Mouse (Mus musculus) lung, adult 18-20 months (tissue): ENCODE data around the gene Dgat2.
A peak's percentile ranks its signal among the peaks of the same experiment; 100 is the strongest.

Source experiments
- DNase-seq, 2 experiments: peaks; one replicate each; pipeline ENCODE4 v3.0.0; 2022; ENCODE audit warnings: mixed read lengths in 2 of 2

Dgat2 gene

GRCm38 (mm10) chr7:99182432-99183172 is at the start of gene Dgat2:
TSS of gene Dgat2 (minus strand) at chr7:99182719.
- DNase-seq: peak; percentile 88 to 91

GRCm38 (mm10) chr7:99230061-99230747 is 47.7 kb upstream of the Dgat2 start:
- DNase-seq: no peak

- DNase-seq: peak; percentile 26 to 38
These were observed 46.9 kb upstream of the Dgat2 start for GRCm38 (mm10) chr7:99229411-99229810.

- no peak for DNase-seq
These were observed 46.3 kb upstream of the Dgat2 start for GRCm38 (mm10) chr7:99228825-99229224.

- DNase-seq: no peak
These were observed 44.7 kb upstream of the Dgat2 start for GRCm38 (mm10) chr7:99227267-99227666.

GRCm38 (mm10) chr7:99226662-99227061 is 44.1 kb upstream of the Dgat2 start:
- DNase-seq: no peak

GRCm38 (mm10) chr7:99225421-99225820 is 42.9 kb upstream of the Dgat2 start:
- DNase-seq: no peak

GRCm38 (mm10) chr7:99224648-99225190 is 42.2 kb upstream of the Dgat2 start:
- DNase-seq: no peak

GRCm38 (mm10) chr7:99224225-99224624 is 41.7 kb upstream of the Dgat2 start:
- DNase-seq: no peak

GRCm38 (mm10) chr7:99217338-99218074 is 35.0 kb upstream of the Dgat2 start:
- peak; percentile 60 to 72 for DNase-seq

- DNase-seq: no peak
These were observed 32.9 kb upstream of the Dgat2 start for GRCm38 (mm10) chr7:99215347-99215855.

- DNase-seq: no peak
These were observed 32.2 kb upstream of the Dgat2 start for GRCm38 (mm10) chr7:99214621-99215185.

- DNase-seq: no peak
These were observed 31.2 kb upstream of the Dgat2 start for GRCm38 (mm10) chr7:99213686-99214085.

GRCm38 (mm10) chr7:99213056-99213455 is 30.5 kb upstream of the Dgat2 start:
- DNase-seq: no peak

GRCm38 (mm10) chr7:99208704-99209103 is 26.2 kb upstream of the Dgat2 start:
- DNase-seq: no peak

GRCm38 (mm10) chr7:99206364-99206763 is 23.8 kb upstream of the Dgat2 start:
- no peak for DNase-seq

- no peak for DNase-seq
These were observed 19.6 kb upstream of the Dgat2 start for GRCm38 (mm10) chr7:99202163-99202562.

- no peak for DNase-seq
These were observed 17.8 kb upstream of the Dgat2 start for GRCm38 (mm10) chr7:99200290-99200689.

GRCm38 (mm10) chr7:99199451-99200175 is 17.1 kb upstream of the Dgat2 start:
- no peak for DNase-seq

- DNase-seq: no peak
These were observed 16.3 kb upstream of the Dgat2 start for GRCm38 (mm10) chr7:99198811-99199210.

GRCm38 (mm10) chr7:99194511-99194910 is 12.0 kb upstream of the Dgat2 start:
- DNase-seq: no peak

GRCm38 (mm10) chr7:99193926-99194325 is 11.4 kb upstream of the Dgat2 start:
- DNase-seq: no peak
